Mouse (Mus musculus) cerebellum, adult 11 months (tissue): ENCODE measurements around the gene Foxp2.

Experiments used
- DNase-seq: peaks from one replicate; pipeline ENCODE4 v3.0.0; 2022

Foxp2 gene

GRCm38 (mm10) chr6:15120916-15121315, 219.8 kb downstream of the Foxp2 start:
- DNase-seq = no peak

GRCm38 (mm10) chr6:15121339-15121738, 220.2 kb downstream of the Foxp2 start:
- no peak for DNase-seq

- DNase-seq = no peak
Observed at GRCm38 (mm10) chr6:15130142-15130541, 229.0 kb downstream of the Foxp2 start.

- DNase-seq = no peak
Observed at GRCm38 (mm10) chr6:15142094-15142493, 240.9 kb downstream of the Foxp2 start.

GRCm38 (mm10) chr6:15151619-15152018, 250.5 kb downstream of the Foxp2 start:
- no peak for DNase-seq

- no peak for DNase-seq
Observed at GRCm38 (mm10) chr6:15163508-15164053, 262.4 kb downstream of the Foxp2 start.

GRCm38 (mm10) chr6:15176754-15177153, 275.6 kb downstream of the Foxp2 start:
- DNase-seq = no peak

GRCm38 (mm10) chr6:15192877-15193276, 291.7 kb downstream of the Foxp2 start:
- DNase-seq = no peak

- no peak for DNase-seq
Observed at GRCm38 (mm10) chr6:15242176-15242942, 341.2 kb downstream of the Foxp2 start.

- no peak for DNase-seq
Observed at GRCm38 (mm10) chr6:15257393-15257792, 356.2 kb downstream of the Foxp2 start.

GRCm38 (mm10) chr6:15257893-15258292, 356.7 kb downstream of the Foxp2 start:
- DNase-seq = no peak

- DNase-seq = no peak
Observed at GRCm38 (mm10) chr6:15268136-15268535, 367.0 kb downstream of the Foxp2 start.

GRCm38 (mm10) chr6:15285213-15285612, 384.1 kb downstream of the Foxp2 start:
- DNase-seq = no peak

GRCm38 (mm10) chr6:15294081-15294480, 392.9 kb downstream of the Foxp2 start:
- no peak for DNase-seq

GRCm38 (mm10) chr6:15299279-15299678, 398.1 kb downstream of the Foxp2 start:
- no peak for DNase-seq

- DNase-seq = no peak
Observed at GRCm38 (mm10) chr6:15310671-15311070, 409.5 kb downstream of the Foxp2 start.

- no peak for DNase-seq
Observed at GRCm38 (mm10) chr6:15316948-15317347, 415.8 kb downstream of the Foxp2 start.

GRCm38 (mm10) chr6:15318343-15318742, 417.2 kb downstream of the Foxp2 start:
- DNase-seq = no peak

- no peak for DNase-seq
Observed at GRCm38 (mm10) chr6:15321551-15321974, 420.4 kb downstream of the Foxp2 start.

- no peak for DNase-seq
Observed at GRCm38 (mm10) chr6:15323099-15323498, 421.9 kb downstream of the Foxp2 start.

GRCm38 (mm10) chr6:15347705-15348104, 446.6 kb downstream of the Foxp2 start:
- no peak for DNase-seq

- no peak for DNase-seq
Observed at GRCm38 (mm10) chr6:15355852-15356251, 454.7 kb downstream of the Foxp2 start.

- no peak for DNase-seq
Observed at GRCm38 (mm10) chr6:15370281-15370680, 469.1 kb downstream of the Foxp2 start.

GRCm38 (mm10) chr6:15370827-15371226, 469.7 kb downstream of the Foxp2 start:
- no peak for DNase-seq

- DNase-seq = no peak
Observed at GRCm38 (mm10) chr6:15373621-15374020, 472.5 kb downstream of the Foxp2 start.
